Mouse (Mus musculus) cerebellum, adult (tissue): ENCODE results near the gene Chac2.
"Not testable (repeated sequence)": the region's sequence is repeated elsewhere in the genome, so short reads cannot be mapped to it uniquely, and the experiment has no call there.

Experiments used
- ATAC-seq: cut with Nextera tagmentation; 2 replicates; pipeline ENCODE4 v1.9.2; 2017; ENCODE audit warnings: mild to moderate bottlenecking, moderate library complexity, mixed read lengths; ENCODE audit not compliant: insufficient number of reproducible peaks, low FRiP score, low TSS enrichment

The Chac2 gene

GRCm38 (mm10) chr11:30985877-30986624 is at the start of gene Chac2:
Gene Chac2, minus strand, starts transcription at chr11:30986350.
- peak; percentile 95 for ATAC-seq

DNA sequence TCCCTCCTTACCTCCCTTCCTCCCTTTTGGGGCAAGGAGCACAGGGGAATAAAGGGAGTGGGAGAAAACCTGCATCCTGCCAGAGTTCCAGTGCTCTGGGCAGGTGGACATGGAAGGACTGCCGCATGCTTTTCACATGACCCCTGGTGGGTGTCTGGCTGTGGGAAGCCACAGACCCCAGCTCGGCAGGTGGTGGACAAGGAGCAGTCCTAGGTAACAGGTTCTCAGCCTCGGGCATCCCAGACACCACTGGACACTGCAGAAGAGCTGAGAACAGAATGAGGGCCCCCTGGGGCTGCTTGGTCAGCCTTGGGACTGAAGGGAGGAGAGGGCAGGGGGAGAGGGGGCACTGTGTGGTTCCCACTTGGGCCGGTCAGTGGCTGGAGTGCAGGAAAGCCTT is 48.8 kb upstream of the Chac2 start:
- no peak for ATAC-seq

- not testable (repeated sequence) for ATAC-seq
Measured at GRCm38 (mm10) chr11:31017466-31017865, 31.3 kb upstream of the Chac2 start.

GRCm38 (mm10) chr11:31009668-31010067 is 23.5 kb upstream of the Chac2 start:
- not testable (repeated sequence) for ATAC-seq

DNA sequence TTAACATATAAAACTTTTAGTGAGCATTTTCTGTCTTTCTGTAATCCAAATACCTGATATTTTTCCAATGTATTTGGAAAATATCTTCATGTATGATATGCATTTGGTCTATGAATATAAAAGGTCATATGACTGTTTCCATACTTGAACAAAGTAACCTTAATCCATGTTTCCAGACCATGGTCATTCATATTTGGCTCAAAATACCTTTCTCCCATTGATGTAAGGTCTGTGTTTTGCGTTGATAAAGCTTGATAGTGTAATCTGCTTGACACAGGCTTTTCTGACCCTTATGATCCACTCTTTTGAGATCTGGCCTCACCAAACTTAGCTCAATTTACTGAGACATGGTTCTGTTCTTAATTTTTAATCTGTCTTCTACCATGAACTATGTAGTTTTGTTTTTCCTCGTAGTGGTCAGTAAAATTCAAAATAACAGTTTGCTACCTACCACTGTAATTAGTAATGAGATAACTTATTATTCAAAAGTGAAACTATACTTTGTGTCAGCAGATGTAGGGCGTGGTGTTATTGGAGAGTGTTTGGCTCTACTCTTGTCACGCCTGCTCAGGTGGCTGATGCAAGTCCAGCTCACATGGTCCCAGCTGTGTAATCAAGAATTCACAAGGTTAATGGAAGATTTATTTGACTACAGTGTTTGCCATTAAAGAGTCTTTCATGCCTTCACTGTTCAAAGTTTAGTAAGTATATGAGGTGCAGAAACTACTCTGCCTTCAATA is 15.2 kb upstream of the Chac2 start:
- no peak for ATAC-seq

- no peak for ATAC-seq
Measured at GRCm38 (mm10) chr11:31000028-31000427, 13.9 kb upstream of the Chac2 start.

- no peak for ATAC-seq
Measured at GRCm38 (mm10) chr11:30998704-30999103, 12.6 kb upstream of the Chac2 start.

- no peak for ATAC-seq
Measured at GRCm38 (mm10) chr11:30998199-30998598, 12.0 kb upstream of the Chac2 start.

GRCm38 (mm10) chr11:30996670-30997069 is 10.5 kb upstream of the Chac2 start:
- no peak for ATAC-seq

DNA sequence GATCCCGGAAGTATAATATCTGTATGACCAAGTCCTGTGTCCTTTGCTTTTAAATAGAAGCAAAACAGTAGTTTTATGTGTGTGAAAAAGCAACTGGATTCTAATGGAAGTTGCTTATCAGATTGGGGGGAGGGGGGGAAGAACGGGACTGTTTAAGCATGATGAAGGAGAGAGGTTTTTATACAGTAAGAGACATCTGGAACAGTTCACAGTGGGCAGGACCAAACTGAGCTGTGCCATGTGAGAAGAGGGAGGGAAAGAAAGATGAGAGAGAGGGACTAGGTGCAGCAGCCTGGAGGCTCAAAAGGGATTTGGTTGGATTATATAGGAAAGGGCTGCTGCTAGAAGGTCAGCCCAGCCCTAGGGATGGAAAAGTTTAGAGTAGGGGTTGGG is 471 bp upstream of the Chac2 start:
- peak; percentile 56; the same call in 1 of the 2 replicates for ATAC-seq

DNA sequence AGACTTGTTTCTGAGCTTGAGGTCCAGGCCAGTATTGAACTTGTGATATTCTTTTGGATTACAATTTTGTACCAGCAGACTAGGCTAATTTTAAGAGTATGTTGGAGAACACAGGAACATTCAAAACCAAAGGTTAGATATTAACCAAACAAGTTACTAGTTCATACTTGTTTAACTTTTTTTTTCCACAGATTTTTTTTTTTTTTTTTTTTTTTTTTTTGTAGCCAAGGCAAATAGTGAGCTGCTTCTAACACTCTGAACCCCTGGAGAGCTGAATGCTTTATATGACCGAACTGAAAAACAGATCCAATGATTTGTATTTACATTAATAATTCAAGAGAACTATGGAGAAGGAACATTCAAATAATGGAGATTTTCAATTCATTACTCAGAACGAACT is 913 bp downstream of the Chac2 start:
- ATAC-seq = no peak

GRCm38 (mm10) chr11:30954279-30954725 is 31.8 kb downstream of the Chac2 start, which contains the start of gene Erlec1:
Gene Erlec1, minus strand, starts transcription at chr11:30954335.
- peak; percentile 96 for ATAC-seq

- peak; percentile 85 for ATAC-seq
Measured at GRCm38 (mm10) chr11:30953469-30954154, 32.5 kb downstream of the Chac2 start.

DNA sequence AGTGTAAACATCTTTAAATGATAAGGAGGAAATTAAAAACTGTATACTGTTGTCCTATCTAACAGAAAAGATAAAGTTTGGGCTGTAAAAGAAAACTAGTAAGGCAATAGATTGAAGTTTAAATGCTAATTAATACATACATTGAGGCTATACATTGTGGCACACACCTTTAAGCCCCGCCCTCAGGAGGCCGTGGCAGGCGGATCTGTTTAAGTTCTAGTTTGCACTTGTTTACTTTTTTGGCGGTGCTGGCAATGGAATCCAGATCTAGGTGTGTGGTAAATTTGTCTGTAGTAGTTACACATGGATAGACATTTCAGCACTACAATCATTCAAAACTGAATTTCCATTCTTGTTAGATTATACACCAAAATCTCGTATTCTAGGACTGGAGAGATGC is 33.3 kb downstream of the Chac2 start:
- ATAC-seq = no peak

DNA sequence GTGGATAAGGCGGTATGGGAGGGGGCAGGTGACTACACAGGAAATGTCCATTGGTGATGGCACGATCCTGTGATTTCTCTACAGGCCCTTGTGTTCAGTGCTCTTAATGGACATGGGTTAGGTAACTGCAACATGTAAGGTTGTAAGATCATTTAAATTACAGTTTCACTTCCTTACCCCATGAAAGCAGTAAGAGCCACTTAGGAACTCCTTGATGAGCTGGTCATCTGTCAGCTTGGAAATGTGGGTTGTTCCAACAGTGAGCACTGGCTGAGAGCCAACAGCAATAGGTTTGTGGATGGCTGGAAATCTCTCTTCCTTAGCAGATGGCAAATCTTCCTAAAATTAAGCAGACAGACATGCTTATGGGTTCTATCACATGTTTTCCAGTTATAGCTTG is 42.6 kb downstream of the Chac2 start:
- ATAC-seq = peak; percentile 81

DNA sequence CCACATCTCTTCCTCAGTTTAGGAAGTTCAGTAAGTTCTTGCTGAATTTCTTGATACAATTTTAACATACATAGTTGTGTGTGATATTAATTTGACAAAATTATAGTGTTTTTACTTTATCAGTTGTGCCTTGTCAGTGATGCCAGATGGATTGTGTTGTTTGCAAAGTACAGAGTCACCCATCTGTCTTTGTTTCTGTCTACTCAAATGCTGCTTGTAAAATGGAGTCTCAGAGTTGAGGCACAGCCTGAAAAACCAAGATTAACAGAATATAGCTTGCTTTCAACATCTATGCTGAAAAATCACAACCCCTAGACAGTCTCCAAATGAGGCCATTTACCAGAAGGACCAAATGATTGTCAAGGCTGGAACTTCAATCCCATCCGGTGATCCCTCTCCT is 57.7 kb downstream of the Chac2 start:
- no peak for ATAC-seq

DNA sequence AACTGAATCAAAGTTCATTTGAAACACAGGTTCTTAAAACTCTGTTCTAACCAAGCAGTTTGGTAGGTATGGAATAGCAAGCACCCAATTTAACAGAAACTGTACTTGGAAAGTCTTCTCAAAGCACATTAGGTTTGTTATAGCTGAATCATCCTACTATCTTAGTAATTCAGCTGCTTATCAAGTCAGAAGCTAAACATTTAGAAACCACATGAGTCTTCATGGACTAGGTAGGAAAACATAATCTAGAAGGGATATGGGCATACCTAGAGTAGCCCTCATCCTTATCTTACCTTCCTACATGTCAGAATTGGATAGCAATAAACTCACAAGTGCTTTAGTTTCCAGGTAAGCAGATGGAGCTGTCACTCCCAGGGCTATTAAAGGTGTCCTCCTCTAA is 58.1 kb downstream of the Chac2 start:
- ATAC-seq = no peak
